Mouse (Mus musculus) thymus, adult 2 months (tissue): Measurements from ENCODE around the gene Ldb3. TPM values are rescaled to one million over a fixed set of nuclear protein-coding genes. Genes with fewer than 3 reads are reported as not detected.

Source experiments
- DNase-seq: peaks from one replicate; pipeline ENCODE4 v3.0.0; 2021
- H3K27ac ChIP-seq: fragments of 200-500 bp; 2 replicates; pipeline ENCODE4 v1.5.1; 2012; ENCODE audit warnings: low read length, control low read depth; ENCODE audit not compliant: control insufficient read depth, insufficient read depth
- H3K27me3 ChIP-seq: fragments of 200-500 bp; 2 replicates; pipeline ENCODE4 v1.6.1; 2012; ENCODE audit warnings: mild to moderate bottlenecking, low read length, moderate library complexity, mixed read lengths; ENCODE audit not compliant: control insufficient read depth, insufficient read depth
- H3K36me3 ChIP-seq: fragments of 200-500 bp; 2 replicates; pipeline ENCODE4 v1.6.1; 2012; ENCODE audit warnings: mild to moderate bottlenecking, low read length, moderate library complexity; ENCODE audit not compliant: control insufficient read depth, insufficient read depth
- H3K4me1 ChIP-seq: fragments of 200-500 bp; replicated peaks from 2 replicates; pipeline ENCODE4 v1.6.1; 2012; ENCODE audit warnings: low read length; ENCODE audit not compliant: control insufficient read depth, insufficient read depth
- H3K4me3 ChIP-seq: fragments of 200-500 bp; 2 replicates; pipeline ENCODE4 v1.5.1; 2012; ENCODE audit warnings: mild to moderate bottlenecking, low read length, control low read depth, moderate library complexity; ENCODE audit not compliant: control insufficient read depth, insufficient read depth
- CTCF ChIP-seq: fragments of 200-500 bp; IDR thresholded peaks from 2 replicates; pipeline ENCODE4 v1.5.1; 2012; ENCODE audit warnings: mild to moderate bottlenecking, control low read depth, low read length, moderate library complexity, borderline replicate concordance; ENCODE audit not compliant: control insufficient read depth, poor library complexity, insufficient read depth; ENCODE audit errors: extremely low read depth
- POLR2A ChIP-seq: fragments of 200-500 bp; IDR thresholded peaks from 2 replicates; pipeline ENCODE4 v1.6.1; 2012; ENCODE audit warnings: mild to moderate bottlenecking, low read length, control low read depth, moderate library complexity; ENCODE audit not compliant: control insufficient read depth, poor library complexity, insufficient read depth; ENCODE audit errors: extremely low read depth
- WGBS: fragments of 180-500 bp; shearing (Covaris S2); methylation state at CpG from one replicate; pipeline ENCODE4 v1.1.7; 2018; 5-methylcytosine and 5-hydroxymethylcytosine counted together
- polyA plus RNA-seq: library from polyadenylated mRNA; depleted of rRNA; stranded (reverse); fragments of >200 nt; gene quantifications from 2 replicates; pipeline ENCODE4 v1.2.3, GENCODE M21; 2012

Ldb3 gene
- polyA plus RNA-seq, 1 experiment: 63.0 TPM

GRCm38 (mm10) chr14:34613523-34613922, 25.0 kb upstream of the Ldb3 start:
- no peak overlapping the region for H3K27ac ChIP-seq
- peaks cover 9% of the 10 kb centered on the region for H3K4me1 ChIP-seq
- DNase-seq: no peak
- 80% methylated on average over 6 of the region's 6 CpGs for WGBS
- TF ChIP-seq POLR2A: no peak
- no peaks in the 10 kb centered on the region for H3K27me3 ChIP-seq
- no peak overlapping the region for H3K4me3 ChIP-seq
- no peaks in the 10 kb centered on the region for H3K36me3 ChIP-seq

GRCm38 (mm10) chr14:34612222-34612621, 23.7 kb upstream of the Ldb3 start:
- TF ChIP-seq CTCF (no peak), POLR2A (no peak)
- DNase-seq: peak; percentile 50
- 49% methylated on average over 4 of the region's 4 CpGs for WGBS

DNA sequence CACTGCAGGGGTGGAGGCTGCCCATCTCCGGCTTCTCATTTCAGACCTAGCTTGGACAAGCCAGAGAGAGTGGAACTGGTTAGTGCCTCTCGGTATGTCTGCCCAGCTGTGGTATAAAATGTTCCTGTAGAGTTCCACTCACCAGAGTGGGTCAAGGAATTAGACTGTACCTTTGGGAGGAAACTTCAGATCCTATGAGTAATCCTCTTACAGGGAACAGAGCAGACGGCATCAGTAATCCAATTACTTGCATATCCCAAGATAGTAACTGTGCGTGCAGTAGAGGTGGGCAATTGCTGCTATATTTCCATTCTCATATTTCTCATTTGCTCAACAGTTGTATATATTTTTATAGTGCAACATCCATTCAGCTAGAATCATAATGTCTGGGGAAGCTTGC, 23.1 kb upstream of the Ldb3 start:
- Histone ChIP-seq H3K4me3 (no peak overlapping the region), H3K27ac (no peak overlapping the region), H3K4me1 (peaks cover 9% of the 10 kb centered on the region), H3K36me3 (no peaks in the 10 kb centered on the region), H3K27me3 (no peaks in the 10 kb centered on the region)
- DNase-seq: no peak
- WGBS: 97% methylated on average over 4 of the region's 4 CpGs
- TF ChIP-seq POLR2A (no peak), CTCF (no peak)

More at GRCm38 (mm10) chr14:34612222-34612621, 23.7 kb upstream of the Ldb3 start:
- Histone ChIP-seq H3K27me3 (no peaks in the 10 kb centered on the region), H3K4me1 (peaks cover 9% of the 10 kb centered on the region), H3K4me3 (no peak overlapping the region), H3K36me3 (no peaks in the 10 kb centered on the region), H3K27ac (no peak overlapping the region)

DNA sequence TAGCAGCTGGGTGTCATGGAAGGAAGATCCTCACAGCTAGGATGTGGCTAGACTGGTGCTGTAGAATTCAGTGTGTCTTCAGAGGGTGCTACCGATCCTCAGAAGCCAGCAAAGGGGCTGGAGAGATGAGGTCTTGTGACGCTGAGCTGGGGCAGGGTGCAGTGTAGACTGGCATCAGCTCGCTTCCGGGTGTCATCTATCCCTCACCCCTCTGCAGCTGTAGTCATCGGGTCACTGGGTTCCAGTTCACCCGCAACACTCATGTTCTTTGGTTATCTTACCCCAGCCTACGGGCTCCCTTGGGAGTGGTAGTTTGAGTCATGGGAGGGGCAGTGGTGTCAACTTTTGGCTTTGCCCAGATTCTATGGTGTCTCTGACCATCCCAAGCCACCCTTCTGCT, 13.4 kb upstream of the Ldb3 start:
- H3K27ac ChIP-seq: no peak overlapping the region
- H3K4me1 ChIP-seq: no peaks in the 10 kb centered on the region
- no peaks in the 10 kb centered on the region for H3K27me3 ChIP-seq
- H3K4me3 ChIP-seq: no peak overlapping the region
- DNase-seq: no peak
- no peaks in the 10 kb centered on the region for H3K36me3 ChIP-seq
- TF ChIP-seq POLR2A (no peak), CTCF (no peak)
- 95% methylated on average over 7 of the region's 7 CpGs for WGBS

GRCm38 (mm10) chr14:34599941-34600340, 11.5 kb upstream of the Ldb3 start, which contains the start of gene Opn4:
Gene Opn4 (minus strand): TSS chr14:34600142.
- WGBS: 98% methylated on average over 8 of the region's 8 CpGs
- Histone ChIP-seq H3K36me3 (no peaks in the 10 kb centered on the region), H3K4me3 (no peak within 1 kb of the TSS), H3K4me1 (no peaks in the 10 kb centered on the region), H3K27me3 (no peaks in the 10 kb centered on the region), H3K27ac (no peak within 1 kb of the TSS)
- no peak for DNase-seq
- TF ChIP-seq POLR2A: no peak
- TF ChIP-seq CTCF: no peak

- Histone ChIP-seq H3K4me1 (no peaks in the 10 kb centered on the region), H3K27ac (no peak overlapping the region), H3K36me3 (no peaks in the 10 kb centered on the region), H3K4me3 (no peak overlapping the region), H3K27me3 (no peaks in the 10 kb centered on the region)
- no peak for DNase-seq
- TF ChIP-seq CTCF (no peak), POLR2A (no peak)
- 85% methylated on average over 17 of the region's 17 CpGs for WGBS
Measured at GRCm38 (mm10) chr14:34595596-34596255, 7.2 kb upstream of the Ldb3 start.

DNA sequence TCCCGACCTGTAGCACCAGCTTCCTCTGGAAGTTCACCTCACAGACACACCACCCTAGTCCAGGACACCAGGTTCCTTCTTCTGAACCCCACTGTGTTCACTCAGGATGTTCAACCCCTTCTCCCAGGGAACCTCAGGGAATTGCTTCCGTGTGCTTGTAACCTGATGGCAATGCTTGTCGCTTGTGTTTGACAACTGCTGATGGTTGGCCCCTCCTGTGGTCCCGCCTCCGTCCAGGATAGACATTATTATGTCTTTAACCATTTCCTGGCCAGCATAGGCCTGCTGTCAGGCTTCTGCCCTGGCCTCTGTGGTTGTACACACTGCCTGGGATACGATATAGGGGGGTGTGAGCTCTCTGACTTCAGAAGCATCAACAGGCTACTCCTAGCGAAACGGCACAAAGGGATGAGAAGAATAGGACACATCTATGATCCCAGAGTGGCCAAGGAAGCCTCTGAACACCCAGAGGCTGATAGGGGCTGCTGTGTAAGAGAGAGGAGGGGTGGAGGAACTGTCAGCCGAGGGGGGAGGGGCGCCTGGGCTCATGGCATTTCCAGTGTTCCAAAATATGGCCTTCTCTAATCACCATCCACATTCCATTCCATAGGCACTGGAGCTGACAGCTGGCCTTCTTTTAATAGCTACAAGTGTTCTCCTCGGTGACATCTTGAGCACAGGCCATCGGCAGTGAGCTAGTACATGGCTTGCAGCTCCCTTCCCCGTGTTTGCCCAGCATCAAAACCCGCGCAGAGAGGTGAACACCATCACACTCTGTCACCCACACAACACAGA, 3.5 kb upstream of the Ldb3 start:
- no peak for TF ChIP-seq POLR2A
- no peak for TF ChIP-seq CTCF
- no peaks in the 10 kb centered on the region for H3K36me3 ChIP-seq
- 88% methylated on average over 15 of the region's 15 CpGs for WGBS
- H3K27ac ChIP-seq: no peak overlapping the region
- no peak for DNase-seq
- H3K4me1 ChIP-seq: no peaks in the 10 kb centered on the region
- no peak overlapping the region for H3K4me3 ChIP-seq
- H3K27me3 ChIP-seq: no peaks in the 10 kb centered on the region
